Mouse (Mus musculus) hindbrain, embryonic 14.5 days (tissue): ENCODE measurements around the gene Fancl. TPM values are rescaled to one million over a fixed set of nuclear protein-coding genes. Genes with fewer than 3 reads are reported as not detected.

ENCODE experiments used
- polyA plus RNA-seq: library from polyadenylated mRNA; unstranded; fragments of >200 nt; fragmentation: Nextera tagmentation; extraction: Ambion mirVana; gene quantifications from 2 replicates; pipeline ENCODE4 v1.2.1, GENCODE M21; 2014

Fancl gene
- polyA plus RNA-seq, 1 experiment from 2014 or later = 14.4 TPM

Other genes starting within 250 kb of the Fancl start
- gene 5730522E02Rik, start 175.4 kb upstream of the Fancl start, polyA plus RNA-seq = 13.3 and 13.5 TPM in 2 replicates
- not detected in 2 replicates for gene Gm6899, start 207.1 kb downstream of the Fancl start, polyA plus RNA-seq
- gene Vrk2, start 207.9 kb downstream of the Fancl start, polyA plus RNA-seq = 3.4 and 4.0 TPM in 2 replicates